Mouse (Mus musculus) erythroblast, embryonic 14.5 days (primary cell): ENCODE measurements at regions not wholly inside any gene's neighbourhood (a gene's known extent, or its start where the extent isn't known, plus 50 kb on each side); places are given as distances from the start of the nearest gene placed in this dataset.

ENCODE experiments used
- H3K27me3 ChIP-seq: 2 replicates; pipeline ENCODE4 v1.6.1; 2012; ENCODE audit warnings: inconsistent platforms; ENCODE audit not compliant: control insufficient read depth
- H3K36me3 ChIP-seq: 2 replicates; pipeline ENCODE4 v1.6.1; 2012; ENCODE audit warnings: mild to moderate bottlenecking, inconsistent platforms; ENCODE audit not compliant: control insufficient read depth
- H3K4me1 ChIP-seq: 2 replicates; pipeline ENCODE4 v1.6.1; 2012; ENCODE audit warnings: inconsistent platforms; ENCODE audit not compliant: control insufficient read depth
- H3K4me3 ChIP-seq: replicated peaks from 2 replicates; pipeline ENCODE3; 2012; ENCODE audit warnings: moderate library complexity, mild to moderate bottlenecking, inconsistent platforms
- H3K9me3 ChIP-seq: 2 replicates; pipeline ENCODE4 v1.6.1; 2012; ENCODE audit warnings: low read length, inconsistent platforms, mixed read lengths; ENCODE audit not compliant: control insufficient read depth
- GATA1 ChIP-seq: IDR thresholded peaks from 2 replicates; pipeline ENCODE4 v1.6.1; 2012; ENCODE audit warnings: low read length, inconsistent platforms, mixed read lengths
- TAL1 ChIP-seq: IDR thresholded peaks from 3 replicates; pipeline ENCODE4 v1.6.1; 2012; ENCODE audit warnings: low read length, inconsistent platforms, mixed read lengths

GRCm38 (mm10) chr2:61345311-61345710, 233.1 kb upstream of the Tank start:
- Histone ChIP-seq H3K36me3 (no peaks in the 10 kb centered on the region), H3K9me3 (no peaks in the 10 kb centered on the region), H3K4me3 (no peak overlapping the region), H3K27me3 (no peaks in the 10 kb centered on the region), H3K4me1 (no peaks in the 10 kb centered on the region)
- TF ChIP-seq TAL1 (no peak), GATA1 (no peak)

DNA sequence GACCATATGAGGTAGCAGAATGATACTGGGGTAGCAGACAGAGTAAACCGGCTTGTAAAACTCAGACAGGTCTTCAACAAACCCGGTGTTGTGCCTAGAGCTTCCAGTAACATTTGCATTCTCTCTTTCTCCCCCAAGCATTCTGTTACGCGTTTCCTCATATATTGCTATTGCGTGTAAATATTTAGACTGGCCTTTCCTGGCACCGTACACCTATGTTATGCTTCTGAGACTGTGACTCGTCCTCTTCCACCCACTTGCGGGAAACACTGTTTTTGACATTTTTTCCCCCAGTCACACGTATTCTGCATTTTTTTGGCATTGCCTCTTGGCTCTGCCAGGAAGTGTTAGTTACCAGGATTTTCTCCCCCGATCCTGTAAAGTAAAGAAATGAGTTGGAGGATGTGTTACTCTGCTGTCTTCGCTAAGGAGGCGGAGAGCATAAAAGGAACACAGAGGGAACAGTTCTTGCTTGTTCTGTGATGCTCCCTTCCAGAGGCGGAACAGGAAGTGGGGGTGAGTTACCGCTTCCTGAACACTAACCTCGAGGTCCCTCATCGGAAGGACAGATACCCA, 233.7 kb upstream of the Tank start:
- H3K4me3 ChIP-seq = no peak overlapping the region
- TF ChIP-seq GATA1 (no peak), TAL1 (no peak)
- H3K9me3 ChIP-seq = no peaks in the 10 kb centered on the region
- H3K36me3 ChIP-seq = no peaks in the 10 kb centered on the region
- no peaks in the 10 kb centered on the region for H3K4me1 ChIP-seq
- no peaks in the 10 kb centered on the region for H3K27me3 ChIP-seq

DNA sequence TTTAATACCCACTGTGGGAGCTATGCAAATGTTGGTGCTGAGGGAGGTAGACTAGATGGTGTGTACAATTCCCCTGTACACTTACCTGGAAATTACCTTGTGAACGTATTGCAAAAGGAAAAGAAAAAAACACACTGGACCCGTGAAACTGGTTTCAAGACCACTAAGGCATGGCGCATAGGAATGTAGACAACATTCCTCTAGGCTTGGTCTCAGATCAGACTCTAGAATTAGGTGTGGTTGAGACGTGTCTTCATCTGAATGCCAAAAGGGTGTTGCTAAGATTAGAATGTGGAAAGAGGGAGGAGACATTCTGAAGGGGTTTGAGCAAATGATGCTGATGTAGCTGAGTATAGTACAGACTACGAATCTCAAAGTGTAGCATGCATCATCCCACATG, 237.1 kb upstream of the Tank start:
- no peaks in the 10 kb centered on the region for H3K9me3 ChIP-seq
- H3K4me1 ChIP-seq = no peaks in the 10 kb centered on the region
- H3K27me3 ChIP-seq = no peaks in the 10 kb centered on the region
- H3K36me3 ChIP-seq = no peaks in the 10 kb centered on the region
- TF ChIP-seq GATA1 (no peak), TAL1 (no peak)
- H3K4me3 ChIP-seq = no peak overlapping the region

GRCm38 (mm10) chr2:61319226-61319625, 259.2 kb upstream of the Tank start:
- TF ChIP-seq GATA1 = no peak
- no peak for TF ChIP-seq TAL1
- no peak overlapping the region for H3K4me3 ChIP-seq
- no peaks in the 10 kb centered on the region for H3K4me1 ChIP-seq
- H3K27me3 ChIP-seq = no peaks in the 10 kb centered on the region
- H3K36me3 ChIP-seq = no peaks in the 10 kb centered on the region
- no peaks in the 10 kb centered on the region for H3K9me3 ChIP-seq

DNA sequence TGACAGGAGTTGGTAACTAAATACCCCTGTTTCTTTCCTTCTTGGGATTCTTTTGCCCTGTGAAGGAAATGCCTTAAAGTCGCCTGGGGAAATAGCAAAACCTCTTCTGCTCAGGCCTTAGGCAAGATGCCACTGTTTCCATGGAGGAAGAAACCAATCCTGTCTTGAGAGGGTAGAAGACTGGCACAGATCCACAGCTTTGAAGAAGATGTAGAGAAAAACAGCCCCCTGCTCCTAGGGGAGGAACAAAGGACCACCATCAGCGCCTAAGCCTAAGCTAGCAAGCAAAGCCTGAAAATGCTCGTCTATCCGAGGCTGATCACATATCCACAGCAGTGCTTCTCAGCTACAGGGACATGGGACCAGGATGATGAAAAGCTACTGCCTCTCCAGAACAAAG, 268.0 kb upstream of the Tank start:
- no peaks in the 10 kb centered on the region for H3K4me1 ChIP-seq
- no peaks in the 10 kb centered on the region for H3K27me3 ChIP-seq
- no peaks in the 10 kb centered on the region for H3K36me3 ChIP-seq
- H3K4me3 ChIP-seq = no peak overlapping the region
- no peaks in the 10 kb centered on the region for H3K9me3 ChIP-seq
- TF ChIP-seq TAL1 (no peak), GATA1 (no peak)

DNA sequence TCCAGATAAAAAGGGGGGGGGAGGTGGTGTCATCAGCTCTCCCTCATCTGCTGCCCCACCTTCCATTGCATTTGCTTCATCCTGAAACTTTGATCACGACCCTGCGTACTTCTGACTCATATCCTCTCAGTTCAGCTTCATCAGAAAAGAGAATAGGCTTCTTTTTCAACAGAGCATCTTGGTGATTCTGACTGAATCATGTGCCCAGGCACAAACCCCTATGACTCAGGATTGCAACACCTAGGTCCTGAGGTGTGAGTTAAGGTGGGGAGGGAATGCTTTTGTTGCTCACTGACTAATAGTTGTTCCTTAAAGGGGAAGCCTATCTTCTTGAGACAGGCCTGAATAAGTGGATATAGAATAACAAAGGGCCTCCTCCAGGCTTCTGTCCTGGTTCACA, 269.2 kb upstream of the Tank start:
- Histone ChIP-seq H3K4me1 (no peaks in the 10 kb centered on the region), H3K4me3 (no peak overlapping the region), H3K27me3 (no peaks in the 10 kb centered on the region), H3K36me3 (no peaks in the 10 kb centered on the region), H3K9me3 (no peaks in the 10 kb centered on the region)
- TF ChIP-seq TAL1 = no peak
- TF ChIP-seq GATA1 = no peak

DNA sequence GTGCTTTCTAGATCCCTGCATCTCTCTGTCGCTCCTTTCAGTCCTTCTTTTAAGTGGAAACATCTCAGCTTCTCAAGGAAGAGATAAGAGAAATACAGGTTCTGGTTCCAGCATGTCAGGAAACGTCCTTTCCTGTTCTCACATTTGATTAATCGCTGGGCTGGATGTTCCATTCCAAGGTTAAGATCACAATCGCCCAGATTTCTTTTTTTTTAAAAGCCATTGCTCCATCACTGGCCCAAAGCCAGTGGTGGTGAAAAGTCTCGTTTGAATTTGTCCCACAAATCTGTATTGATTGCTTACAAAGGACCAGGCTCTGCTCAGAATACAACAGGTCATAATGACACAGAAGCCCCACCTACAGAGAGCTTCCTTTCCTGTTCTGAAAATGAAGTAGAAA, 281.2 kb upstream of the Tank start:
- no peaks in the 10 kb centered on the region for H3K4me1 ChIP-seq
- H3K27me3 ChIP-seq = no peaks in the 10 kb centered on the region
- no peak overlapping the region for H3K4me3 ChIP-seq
- TF ChIP-seq TAL1 = no peak
- TF ChIP-seq GATA1 = no peak
- no peaks in the 10 kb centered on the region for H3K9me3 ChIP-seq
- H3K36me3 ChIP-seq = no peaks in the 10 kb centered on the region

GRCm38 (mm10) chr2:61296606-61297005, 281.8 kb upstream of the Tank start:
- Histone ChIP-seq H3K4me3 (no peak overlapping the region), H3K4me1 (no peaks in the 10 kb centered on the region), H3K9me3 (no peaks in the 10 kb centered on the region), H3K36me3 (no peaks in the 10 kb centered on the region), H3K27me3 (no peaks in the 10 kb centered on the region)
- no peak for TF ChIP-seq GATA1
- TF ChIP-seq TAL1 = no peak

- Histone ChIP-seq H3K4me3 (no peak overlapping the region), H3K4me1 (no peaks in the 10 kb centered on the region), H3K27me3 (no peaks in the 10 kb centered on the region), H3K9me3 (no peaks in the 10 kb centered on the region), H3K36me3 (no peaks in the 10 kb centered on the region)
- TF ChIP-seq GATA1 = no peak
- TF ChIP-seq TAL1 = no peak
Measured at GRCm38 (mm10) chr2:61295261-61295964, 283.0 kb upstream of the Tank start.

GRCm38 (mm10) chr2:61288246-61288645, 290.1 kb upstream of the Tank start:
- Histone ChIP-seq H3K4me1 (no peaks in the 10 kb centered on the region), H3K9me3 (no peaks in the 10 kb centered on the region), H3K27me3 (no peaks in the 10 kb centered on the region), H3K4me3 (no peak overlapping the region), H3K36me3 (no peaks in the 10 kb centered on the region)
- no peak for TF ChIP-seq TAL1
